Mouse (Mus musculus) megakaryocyte, embryonic 14.5 days (primary cell): ENCODE results near the gene Foxk1.

Source experiments
- FLI1 ChIP-seq: IDR thresholded peaks from 2 replicates; pipeline ENCODE4 v1.6.1; 2012; ENCODE audit warnings: low read length, inconsistent platforms, mixed read lengths
- GATA1 ChIP-seq: IDR thresholded peaks from 3 replicates; pipeline ENCODE4 v1.6.1; 2012; ENCODE audit warnings: mixed read lengths, low read length, inconsistent platforms, borderline replicate concordance

GRCm38 (mm10) chr5:142432695-142433094, 31.4 kb downstream of the Foxk1 start:
- TF ChIP-seq GATA1 (no peak), FLI1 (no peak)
